Mouse (Mus musculus) kidney, adult 9 months (tissue): ENCODE data around the gene Crlf1.

Experiments used
- DNase-seq: peaks from one replicate; pipeline ENCODE4 v3.0.0; 2022

Crlf1 gene

GRCm38 (mm10) chr8:70527111-70527511 is 34.2 kb downstream of the Crlf1 start:
- no peak for DNase-seq

GRCm38 (mm10) chr8:70527512-70528181 is 34.7 kb downstream of the Crlf1 start, which contains the start of the genes Fkbp8 and Kxd1:
TSS of gene Fkbp8 (plus strand) at chr8:70527724.
TSS of gene Kxd1 (minus strand) at chr8:70527956.
- peak; percentile 99 for DNase-seq

GRCm38 (mm10) chr8:70528182-70528797 is 35.3 kb downstream of the Crlf1 start:
- no peak for DNase-seq

GRCm38 (mm10) chr8:70529299-70529698 is 36.3 kb downstream of the Crlf1 start:
- DNase-seq = no peak

GRCm38 (mm10) chr8:70529741-70530161 is 36.8 kb downstream of the Crlf1 start:
- peak; percentile 52 for DNase-seq

- no peak for DNase-seq
Observed at GRCm38 (mm10) chr8:70530314-70530713, 37.4 kb downstream of the Crlf1 start.

- no peak for DNase-seq
Observed at GRCm38 (mm10) chr8:70534281-70534680, 41.3 kb downstream of the Crlf1 start.

- DNase-seq = no peak
Observed at GRCm38 (mm10) chr8:70535221-70535620, 42.3 kb downstream of the Crlf1 start.

- DNase-seq = no peak
Observed at GRCm38 (mm10) chr8:70535701-70536100, 42.7 kb downstream of the Crlf1 start.

- peak; percentile 80 for DNase-seq
Observed at GRCm38 (mm10) chr8:70538024-70538579, 45.1 kb downstream of the Crlf1 start.

GRCm38 (mm10) chr8:70538633-70539076 is 45.7 kb downstream of the Crlf1 start:
- DNase-seq = peak; percentile 100

GRCm38 (mm10) chr8:70539077-70539813 is 46.3 kb downstream of the Crlf1 start, which contains the start of gene Ell:
TSS of gene Ell (plus strand) at chr8:70539457.
- peak; percentile 100 for DNase-seq

- DNase-seq = no peak
Observed at GRCm38 (mm10) chr8:70540013-70540506, 47.1 kb downstream of the Crlf1 start.

- DNase-seq = peak; percentile 62
Observed at GRCm38 (mm10) chr8:70540507-70541071, 47.6 kb downstream of the Crlf1 start.

GRCm38 (mm10) chr8:70541081-70541480 is 48.1 kb downstream of the Crlf1 start:
- DNase-seq = no peak

GRCm38 (mm10) chr8:70544200-70544687 is 51.3 kb downstream of the Crlf1 start:
- peak; percentile 50 for DNase-seq

- DNase-seq = no peak
Observed at GRCm38 (mm10) chr8:70546412-70546811, 53.5 kb downstream of the Crlf1 start.

GRCm38 (mm10) chr8:70547762-70548161 is 54.8 kb downstream of the Crlf1 start:
- DNase-seq = no peak

GRCm38 (mm10) chr8:70549412-70550184 is 56.6 kb downstream of the Crlf1 start:
- DNase-seq = no peak

- no peak for DNase-seq
Observed at GRCm38 (mm10) chr8:70551558-70552161, 58.7 kb downstream of the Crlf1 start.

GRCm38 (mm10) chr8:70552836-70553235 is 59.9 kb downstream of the Crlf1 start:
- no peak for DNase-seq
